ENCODE assay signal across 9 mouse cellular contexts in the genomic region with DNA sequence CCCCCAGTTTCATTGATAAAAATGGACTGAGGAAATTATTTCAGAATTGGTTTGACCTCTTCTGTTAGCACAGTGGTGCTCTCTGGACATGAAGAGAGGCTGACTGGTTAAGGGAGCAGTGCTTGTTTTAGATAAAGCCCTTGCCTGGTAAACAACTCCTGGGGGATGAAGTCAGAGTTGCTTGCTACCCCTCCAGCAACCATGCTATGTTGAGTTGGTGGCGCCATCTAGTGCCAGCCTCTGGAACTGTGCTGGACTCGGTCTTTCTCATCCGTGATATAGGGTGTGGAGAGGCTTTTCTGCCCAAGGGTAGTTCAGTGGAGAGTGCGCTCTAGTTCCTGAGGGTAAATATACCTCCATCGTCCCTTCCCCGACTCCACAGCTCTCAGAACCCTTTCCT. TPM values are rescaled to one million over a fixed set of nuclear protein-coding genes. Genes with fewer than 3 reads are reported as not detected.
A peak's percentile ranks its signal among the peaks of the same experiment; 100 is the strongest.
DNase-seq lines count a peak whose midpoint lies in the region; ATAC-seq and TF ChIP-seq lines count a peak whose summit lies in the region.
"Had no signal": no experiment of that assay in that cellular context is flagged by ENCODE, and none has a peak within 500 bp of the region (broad histone marks: within the 10 kb centered on the region; RNA-seq: fewer than 3 reads in every experiment).

No protein-coding gene starts in this region.

- no peaks in the 10 kb centered on the region for H3K9me3 ChIP-seq in kidney, embryonic 14.5 days (ENCODE audit: control insufficient read depth, low read length)
- no peaks in the 10 kb centered on the region for H3K9me3 ChIP-seq in forebrain, embryonic 14.5 days (replicated peaks; ENCODE audit: control insufficient read depth, low read length)
- H3K9me3 ChIP-seq in hindbrain, postnatal 0 days (ENCODE audit: low read length) = no peaks in the 10 kb centered on the region
- no peaks in the 10 kb centered on the region for H3K9me3 ChIP-seq in limb, embryonic 11.5 days (ENCODE audit: control insufficient read depth, low read length)
- H3K9me3 ChIP-seq: neural tube, embryonic 13.5 days had no signal

- H3K27ac ChIP-seq in kidney, embryonic 14.5 days (ENCODE audit: low read depth, low read length) = no peak overlapping the region
- no peak overlapping the region for H3K27ac ChIP-seq in forebrain, embryonic 14.5 days (ENCODE audit: low read depth, low read length)
- H3K27ac ChIP-seq in hindbrain, postnatal 0 days = no peak overlapping the region
- H3K27ac ChIP-seq in limb, embryonic 11.5 days (replicated peaks; ENCODE audit: low read depth, low read length) = no peak overlapping the region
- H3K27ac ChIP-seq: neural tube, embryonic 13.5 days had no signal

- ATAC-seq in kidney, embryonic 14.5 days (ENCODE audit: low FRiP score, low TSS enrichment) = no peak
- ATAC-seq in forebrain, embryonic 14.5 days = 0 out of 2 replicates have a peak, but pooled peaks have one; percentile 1
- no peak for ATAC-seq in hindbrain, postnatal 0 days
- no peak for ATAC-seq in limb, embryonic 11.5 days (ENCODE audit: insufficient number of reproducible peaks, low FRiP score, low TSS enrichment, low read depth)

- H3K4me1 ChIP-seq in kidney, embryonic 14.5 days (ENCODE audit: control insufficient read depth, insufficient read depth, low read length) = peaks cover 35% of the 10 kb centered on the region
- H3K4me1 ChIP-seq in forebrain, embryonic 14.5 days (ENCODE audit: control insufficient read depth, insufficient read depth, low read length) = peaks cover 58% of the 10 kb centered on the region
- peaks cover 28% of the 10 kb centered on the region for H3K4me1 ChIP-seq in hindbrain, postnatal 0 days (ENCODE audit: insufficient read depth, low read length)
- peaks cover 41% of the 10 kb centered on the region for H3K4me1 ChIP-seq in limb, embryonic 11.5 days (ENCODE audit: control insufficient read depth, insufficient read depth, low read length)

- peak; percentile 63 for DNase-seq in kidney, adult 11 months
- peak; percentile 83 for DNase-seq in c-Kit-positive CD71-negative TER-119-negative erythroid progenitor cells, embryonic 14.5 days (ENCODE audit: low read depth)
- peak; percentile 70 for DNase-seq in forebrain, embryonic 14.5 days (ENCODE audit: low spot score)
- peak; percentile 67 for DNase-seq in hindbrain, postnatal 0 days (ENCODE audit: low spot score)
- peak; percentile 89 for DNase-seq in limb, embryonic 11.5 days (ENCODE audit: low spot score)
- DNase-seq in natural killer cell, adult 2 months (ENCODE audit: low spot score in 2 of 2) = peak; percentile 90 to 94
- DNase-seq in testis, postnatal 10 days (ENCODE audit: low spot score) = peak; percentile 85

- peak; percentile 79 for TF ChIP-seq CTCF in hindbrain, postnatal 0 days (IDR thresholded peaks at IDR 0.05; ENCODE audit: low read depth)

- no peaks in the 10 kb centered on the region for H3K27me3 ChIP-seq in kidney, embryonic 14.5 days (ENCODE audit: control insufficient read depth, insufficient read depth, low read length)
- no peaks in the 10 kb centered on the region for H3K27me3 ChIP-seq in forebrain, embryonic 14.5 days (replicated peaks; ENCODE audit: control insufficient read depth, insufficient read depth, low read length)
- no peaks in the 10 kb centered on the region for H3K27me3 ChIP-seq in hindbrain, postnatal 0 days (ENCODE audit: insufficient read depth, low read length)
- no peaks in the 10 kb centered on the region for H3K27me3 ChIP-seq in limb, embryonic 11.5 days (ENCODE audit: control insufficient read depth, insufficient read depth, low read length)
- H3K27me3 ChIP-seq: neural tube, embryonic 13.5 days had no signal

- H3K4me3 ChIP-seq in kidney, embryonic 14.5 days (ENCODE audit: low read length) = no peak overlapping the region
- H3K4me3 ChIP-seq in forebrain, embryonic 14.5 days (ENCODE audit: low read depth, low read length) = no peak overlapping the region
- no peak overlapping the region for H3K4me3 ChIP-seq in hindbrain, postnatal 0 days (ENCODE audit: low read length)
- H3K4me3 ChIP-seq in limb, embryonic 11.5 days (ENCODE audit: low read depth, low read length) = no peak overlapping the region
- H3K4me3 ChIP-seq: neural tube, embryonic 13.5 days had no signal

- H3K9ac ChIP-seq in kidney, embryonic 14.5 days (ENCODE audit: low read depth, low read length) = no peak overlapping the region
- no peak overlapping the region for H3K9ac ChIP-seq in forebrain, embryonic 14.5 days (ENCODE audit: low read length)
- H3K9ac ChIP-seq in hindbrain, postnatal 0 days (replicated peaks; ENCODE audit: low read length) = no peak overlapping the region
- H3K9ac ChIP-seq in limb, embryonic 11.5 days (ENCODE audit: low read length) = no peak overlapping the region
- H3K9ac ChIP-seq: neural tube, embryonic 13.5 days had no signal

- no peaks in the 10 kb centered on the region for H3K36me3 ChIP-seq in kidney, embryonic 14.5 days (ENCODE audit: control insufficient read depth, insufficient read depth, low read length)
- H3K36me3 ChIP-seq in forebrain, embryonic 14.5 days (ENCODE audit: control insufficient read depth, insufficient read depth, low read length) = no peaks in the 10 kb centered on the region
- H3K36me3 ChIP-seq in hindbrain, postnatal 0 days (ENCODE audit: insufficient read depth, low read length) = no peaks in the 10 kb centered on the region
- H3K36me3 ChIP-seq in limb, embryonic 11.5 days (ENCODE audit: control insufficient read depth, insufficient read depth, low read length) = no peaks in the 10 kb centered on the region
- H3K36me3 ChIP-seq: neural tube, embryonic 13.5 days had no signal

- no peak overlapping the region for H3K4me2 ChIP-seq in kidney, embryonic 14.5 days (replicated peaks; ENCODE audit: low read depth, low read length)
- peak overlapping the region; percentile 10; the same call in 1 of the 2 replicates for H3K4me2 ChIP-seq in forebrain, embryonic 14.5 days (ENCODE audit: low read length)
- H3K4me2 ChIP-seq in hindbrain, postnatal 0 days (ENCODE audit: low read depth, low read length) = no peak overlapping the region
- H3K4me2 ChIP-seq in limb, embryonic 11.5 days (ENCODE audit: low read depth, severe bottlenecking) = no peak overlapping the region
- H3K4me2 ChIP-seq: neural tube, embryonic 13.5 days had no signal

- WGBS in kidney, embryonic 14.5 days = 38% methylated on average over 6 of the region's 6 CpGs
- WGBS in forebrain, embryonic 14.5 days = 20% methylated on average over 6 of the region's 6 CpGs
- 44% methylated on average over 6 of the region's 6 CpGs for WGBS in hindbrain, postnatal 0 days
- 24% methylated on average over 6 of the region's 6 CpGs for whole genome bisulfite sequencing in limb, embryonic 11.5 days

RNA-seq across cellular contexts. Expression of a gene that starts 9.6 kb away (rescaled TPM):
- 9.7 and 13.3 TPM in 2 replicates for polyA plus RNA-seq in kidney, embryonic 14.5 days (2014; fragmentation: Nextera tagmentation; extraction: Ambion mirVana)
- 21.9 and 26.0 TPM in 2 replicates for polyA plus RNA-seq in forebrain, embryonic 14.5 days (2014; fragmentation: Nextera tagmentation; extraction: Ambion mirVana)
- total RNA-seq in hindbrain, postnatal 0 days (2014; rRNA removed) = 11.7 and 13.9 TPM in 2 replicates
- polyA plus RNA-seq in hindbrain, postnatal 0 days (2015; fragmentation: Nextera tagmentation; extraction: Ambion mirVana) = 12.6 and 14.7 TPM in 2 replicates
- 16.4 and 17.9 TPM in 2 replicates for polyA plus RNA-seq in limb, embryonic 11.5 days (2014; fragmentation: Nextera tagmentation; extraction: Ambion mirVana)
